Mouse (Mus musculus) forebrain, embryonic 11.5 days (tissue): Measurements from ENCODE around the gene Sct. TPM values are rescaled to one million over a fixed set of nuclear protein-coding genes. Genes with fewer than 3 reads are reported as not detected.
"Not testable (repeated sequence)": the region's sequence is repeated elsewhere in the genome, so short reads cannot be mapped to it uniquely, and the experiment has no call there.

Experiments
- ATAC-seq: fragments of 200-750 bp; cut with Nextera tagmentation; replicated peaks from 2 replicates; pipeline ENCODE4 v1.8.0; 2017; ENCODE audit warnings: moderate TSS enrichment; ENCODE audit not compliant: low FRiP score
- DNase-seq: peaks from one replicate; pipeline ENCODE4 v3.0.0-alpha.2; 2017; ENCODE audit warnings: low spot score
- H3K27ac ChIP-seq: fragments of 300-500 bp; sonication (generic); 2 replicates; pipeline ENCODE4 v1.5.1; 2014; ENCODE audit warnings: low read depth, low read length
- H3K27me3 ChIP-seq: fragments of 300-500 bp; sonication (generic); 2 replicates; pipeline ENCODE4 v1.6.1; 2014; ENCODE audit warnings: mild to moderate bottlenecking, low read length, mixed read lengths; ENCODE audit not compliant: control insufficient read depth, insufficient read depth
- H3K36me3 ChIP-seq: fragments of 300-500 bp; sonication (generic); 2 replicates; pipeline ENCODE4 v1.6.1; 2014; ENCODE audit warnings: mild to moderate bottlenecking, low read length, moderate library complexity, mixed read lengths; ENCODE audit not compliant: control insufficient read depth, insufficient read depth
- H3K4me1 ChIP-seq: fragments of 300-500 bp; sonication (generic); replicated peaks from 2 replicates; pipeline ENCODE4 v1.6.1; 2014; ENCODE audit warnings: low read length, mixed read lengths; ENCODE audit not compliant: control insufficient read depth, insufficient read depth
- H3K4me2 ChIP-seq: fragments of 300-500 bp; sonication (generic); 2 replicates; pipeline ENCODE4 v1.6.1; 2014; ENCODE audit warnings: low read depth, mild to moderate bottlenecking, low read length, moderate library complexity, mixed read lengths; ENCODE audit not compliant: severe bottlenecking
- H3K4me3 ChIP-seq: fragments of 300-500 bp; sonication (generic); 2 replicates; pipeline ENCODE4 v1.5.1; 2014; ENCODE audit warnings: low read depth, low read length
- H3K9ac ChIP-seq: fragments of 300-500 bp; sonication (generic); 2 replicates; pipeline ENCODE4 v1.6.1; 2014; ENCODE audit warnings: low read length
- H3K9me3 ChIP-seq: fragments of 300-500 bp; sonication (generic); 2 replicates; pipeline ENCODE4 v1.6.1; 2016; ENCODE audit warnings: low read length, mixed read lengths; ENCODE audit not compliant: control insufficient read depth
- WGBS: fragments of 180-500 bp; shearing (Covaris S2); extraction: QIAGEN DNeasy Blood & Tissue Kit; methylation state at CpG from one replicate; pipeline ENCODE4 v1.1.7; 2014; 5-methylcytosine and 5-hydroxymethylcytosine counted together
- polyA plus RNA-seq: library from polyadenylated mRNA; unstranded; fragments of >200 nt; fragmentation: Nextera tagmentation; extraction: Ambion mirVana; gene quantifications from 2 replicates; pipeline ENCODE4 v1.2.1, GENCODE M21; 2014

Gene Sct
- polyA plus RNA-seq, 1 experiment from 2014 or later: 2.5 TPM

DNA sequence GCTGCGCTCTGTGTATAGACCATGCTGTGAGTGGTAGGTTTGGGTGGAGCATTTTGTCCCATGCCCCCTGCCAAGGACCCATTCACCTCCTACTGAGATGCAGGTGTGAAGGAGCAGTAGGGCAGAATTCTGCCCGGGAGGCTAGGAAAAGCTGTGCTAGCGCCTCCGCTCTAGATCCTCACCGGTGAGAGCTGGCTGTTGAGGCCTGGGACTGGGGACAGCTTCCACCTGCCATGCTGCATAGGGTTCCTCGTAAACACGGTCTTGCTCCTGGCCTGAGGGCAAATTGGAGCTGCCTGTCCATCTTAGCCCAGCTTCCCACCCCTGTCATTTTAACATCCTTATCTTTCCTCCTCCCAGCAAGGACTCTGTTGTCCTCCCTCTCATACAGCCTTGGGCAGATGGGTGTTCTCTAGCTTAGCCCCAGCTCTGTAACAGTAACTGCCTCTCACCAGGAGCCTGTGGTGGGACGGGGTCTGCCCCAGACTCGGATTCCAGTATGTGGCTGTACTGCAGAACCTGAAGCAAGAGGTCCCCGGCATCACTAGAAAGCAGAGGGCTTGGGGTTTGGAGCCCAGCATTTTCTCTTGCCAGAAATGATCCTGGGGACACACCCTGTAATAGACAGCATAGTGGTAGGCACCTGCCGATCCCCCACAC is 14.8 kb downstream of the Sct start:
- H3K9ac ChIP-seq: no peak overlapping the region
- H3K36me3 ChIP-seq: peaks cover 10% of the 10 kb centered on the region; the same call in 1 of the 2 replicates
- no peaks in the 10 kb centered on the region for H3K9me3 ChIP-seq
- DNase-seq: no peak
- H3K27me3 ChIP-seq: no peaks in the 10 kb centered on the region
- H3K4me3 ChIP-seq: no peak overlapping the region
- WGBS: 79% methylated on average over 11 of the region's 11 CpGs
- no peak overlapping the region for H3K27ac ChIP-seq
- H3K4me2 ChIP-seq: no peak overlapping the region
- no peak for ATAC-seq
- peaks cover 5% of the 10 kb centered on the region; the same call in 1 of the 2 replicates for H3K4me1 ChIP-seq

DNA sequence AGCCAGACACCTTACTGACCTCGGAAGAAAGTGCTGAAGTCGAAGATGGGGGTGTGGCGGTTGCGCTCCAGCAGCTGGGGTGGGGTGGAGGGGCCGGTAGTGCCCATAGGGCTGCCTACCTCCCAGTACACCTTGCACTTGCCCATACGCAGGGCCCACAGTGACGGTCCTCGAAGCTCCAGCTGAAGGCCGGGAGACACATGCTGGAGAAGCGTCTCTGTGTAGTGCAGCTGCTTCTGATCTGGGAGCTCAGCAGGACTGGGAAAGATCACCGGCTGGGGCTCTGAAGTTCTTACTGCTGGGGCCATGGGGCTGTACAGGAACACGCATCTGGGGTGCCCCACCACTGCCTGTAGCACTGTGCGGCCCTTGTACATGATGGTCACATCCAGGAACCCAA is 15.3 kb downstream of the Sct start:
- Histone ChIP-seq H3K27me3 (no peaks in the 10 kb centered on the region), H3K36me3 (peaks cover 10% of the 10 kb centered on the region; the same call in 1 of the 2 replicates)

DNA sequence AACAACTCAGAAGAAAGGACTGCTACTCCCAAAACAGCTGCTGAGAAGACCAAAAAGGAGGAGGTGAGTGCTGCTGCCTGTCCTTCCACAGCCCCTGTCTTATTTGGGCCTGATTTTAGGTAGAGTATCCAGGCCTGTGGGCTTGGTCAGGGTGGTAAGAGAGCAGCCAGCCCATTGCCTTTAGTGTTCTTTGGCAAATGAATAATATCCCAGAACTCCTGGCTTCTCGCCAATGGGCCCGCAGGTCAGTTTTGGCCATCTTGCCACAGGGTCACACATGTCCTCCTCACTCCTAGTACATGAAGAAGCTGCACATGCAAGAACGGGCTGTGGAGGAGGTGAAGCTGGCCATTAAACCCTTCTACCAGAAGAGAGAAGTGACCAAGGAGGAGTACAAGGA is 17.5 kb downstream of the Sct start:
- 89% methylated on average over 3 of the region's 3 CpGs for WGBS
- ATAC-seq: no peak

More for the DNA sequence above, 15.3 kb downstream of the Sct start:
- H3K4me1 ChIP-seq: peaks cover 5% of the 10 kb centered on the region; the same call in 1 of the 2 replicates
- 93% methylated on average over 13 of the region's 13 CpGs for WGBS
- DNase-seq: no peak
- no peak overlapping the region for H3K4me2 ChIP-seq
- no peak overlapping the region for H3K4me3 ChIP-seq
- no peak overlapping the region for H3K27ac ChIP-seq
- H3K9ac ChIP-seq: no peak overlapping the region
- ATAC-seq: no peak
- H3K9me3 ChIP-seq: no peaks in the 10 kb centered on the region

DNA sequence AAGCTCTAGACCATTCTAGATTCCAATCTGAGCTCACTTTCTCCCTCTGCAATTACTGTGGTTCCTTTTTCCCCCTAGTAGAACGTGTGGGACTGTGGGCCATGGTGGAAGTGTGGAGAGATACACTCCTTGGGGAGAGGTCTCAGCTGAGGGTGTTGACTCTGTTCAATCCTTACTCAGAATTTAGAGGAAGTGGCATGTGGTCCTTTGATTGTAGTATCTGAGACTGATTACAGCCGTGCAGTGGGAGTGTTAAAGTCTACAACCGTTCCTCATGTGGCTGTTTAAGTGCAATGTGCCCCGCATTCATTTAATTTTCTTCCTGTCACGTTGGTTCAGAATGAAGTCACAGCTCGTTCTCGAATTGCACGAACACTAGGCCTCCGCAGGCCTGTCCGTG is 22.8 kb downstream of the Sct start:
- Histone ChIP-seq H3K4me1 (no peaks in the 10 kb centered on the region), H3K9me3 (no peaks in the 10 kb centered on the region), H3K27me3 (no peaks in the 10 kb centered on the region), H3K4me3 (no peak overlapping the region), H3K9ac (no peak overlapping the region), H3K4me2 (no peak overlapping the region), H3K36me3 (peaks cover 17% of the 10 kb centered on the region; the same call in 1 of the 2 replicates), H3K27ac (no peak overlapping the region)
- 93% methylated on average over 10 of the region's 10 CpGs for WGBS
- DNase-seq (no peak), ATAC-seq (no peak)

More for the DNA sequence above, 17.5 kb downstream of the Sct start:
- no peak for DNase-seq
- Histone ChIP-seq H3K9me3 (no peaks in the 10 kb centered on the region), H3K27ac (no peak overlapping the region), H3K4me1 (peaks cover 5% of the 10 kb centered on the region; the same call in 1 of the 2 replicates), H3K36me3 (peaks cover 18% of the 10 kb centered on the region; the same call in 1 of the 2 replicates), H3K4me3 (no peak overlapping the region), H3K4me2 (no peak overlapping the region), H3K9ac (no peak overlapping the region), H3K27me3 (no peaks in the 10 kb centered on the region)

DNA sequence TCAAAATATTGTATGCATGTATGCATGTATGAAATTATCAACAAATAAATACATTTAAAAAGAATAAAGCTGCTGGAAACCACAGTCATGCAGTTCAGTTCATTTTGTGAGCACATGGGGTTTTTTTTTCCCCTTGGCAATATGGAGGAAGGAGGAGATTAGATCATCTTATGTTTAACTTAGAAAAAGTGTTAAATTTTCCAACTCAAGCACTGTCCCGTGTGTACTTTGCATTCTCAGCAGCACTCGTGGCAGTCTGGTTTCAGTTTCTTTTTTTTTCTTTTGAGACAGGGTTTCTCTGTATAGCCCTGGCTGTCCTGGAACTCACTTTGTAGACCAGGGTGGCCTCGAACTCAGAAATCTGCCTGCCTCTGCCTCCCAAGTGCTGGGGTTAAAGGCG is 28.4 kb downstream of the Sct start:
- WGBS: 91% methylated on average over 4 of the region's 4 CpGs
- not testable (repeated sequence) for H3K4me1 ChIP-seq, H3K27me3 ChIP-seq, H3K4me3 ChIP-seq, ATAC-seq, H3K4me2 ChIP-seq, DNase-seq, H3K27ac ChIP-seq, H3K9ac ChIP-seq, H3K9me3 ChIP-seq
- peaks cover 21% of the 10 kb centered on the region for H3K36me3 ChIP-seq

DNA sequence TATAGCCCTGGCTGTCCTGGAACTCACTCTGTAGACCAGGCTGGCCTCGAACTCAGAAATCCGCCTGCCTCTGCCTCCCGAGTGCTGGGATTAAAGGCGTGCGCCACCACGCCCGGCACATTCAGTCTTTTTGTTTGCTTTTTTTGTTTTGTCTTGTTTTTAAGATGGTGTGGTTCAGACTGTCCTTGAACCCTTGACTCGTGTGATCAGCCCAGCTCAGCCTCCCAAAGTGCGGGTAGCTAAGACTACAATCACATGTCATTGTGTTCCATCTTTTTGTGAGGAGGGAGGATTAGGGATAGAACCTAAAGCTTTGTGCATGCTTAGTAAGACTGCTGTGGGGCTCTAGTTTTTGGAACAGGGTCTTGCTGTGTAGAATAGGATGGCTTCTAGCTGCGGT is 47.4 kb downstream of the Sct start:
- no peak overlapping the region for H3K9ac ChIP-seq
- no peak overlapping the region for H3K4me3 ChIP-seq
- no peak overlapping the region for H3K27ac ChIP-seq
- peaks cover 8% of the 10 kb centered on the region; the same call in 1 of the 2 replicates for H3K36me3 ChIP-seq
- H3K9me3 ChIP-seq: no peaks in the 10 kb centered on the region
- H3K4me1 ChIP-seq: peaks cover 7% of the 10 kb centered on the region
- no peaks in the 10 kb centered on the region for H3K27me3 ChIP-seq
- WGBS: 91% methylated on average over 8 of the region's 10 CpGs
- H3K4me2 ChIP-seq: no peak overlapping the region
- DNase-seq: no peak
- no peak for ATAC-seq

DNA sequence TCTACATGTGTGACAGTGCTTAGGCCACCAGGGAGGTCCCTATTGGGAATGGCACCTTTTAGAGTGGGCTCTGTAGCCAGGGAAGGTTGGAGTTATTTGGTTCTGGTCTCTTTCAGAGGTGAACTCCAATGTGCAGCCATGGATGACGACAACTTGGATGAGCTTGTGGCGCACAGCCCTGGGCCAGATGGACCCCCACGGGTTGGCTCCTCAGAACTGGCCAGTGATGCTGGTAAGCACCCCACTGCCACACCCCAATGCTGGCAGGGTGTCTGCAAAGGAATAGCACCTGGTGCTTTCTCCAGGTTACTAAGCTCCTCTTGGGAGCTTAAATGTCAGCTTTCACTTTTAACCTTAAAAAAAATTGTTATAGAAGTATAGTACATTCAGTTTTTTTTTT is 47.8 kb downstream of the Sct start:
- peaks cover 7% of the 10 kb centered on the region for H3K4me1 ChIP-seq
- no peak overlapping the region for H3K4me2 ChIP-seq
- 96% methylated on average over 3 of the region's 3 CpGs for WGBS
- ATAC-seq (no peak), DNase-seq (no peak)
- H3K27ac ChIP-seq: no peak overlapping the region
- H3K27me3 ChIP-seq: no peaks in the 10 kb centered on the region
- H3K9me3 ChIP-seq: no peaks in the 10 kb centered on the region
- H3K36me3 ChIP-seq: peaks cover 8% of the 10 kb centered on the region; the same call in 1 of the 2 replicates
- H3K4me3 ChIP-seq: no peak overlapping the region
- H3K9ac ChIP-seq: no peak overlapping the region

DNA sequence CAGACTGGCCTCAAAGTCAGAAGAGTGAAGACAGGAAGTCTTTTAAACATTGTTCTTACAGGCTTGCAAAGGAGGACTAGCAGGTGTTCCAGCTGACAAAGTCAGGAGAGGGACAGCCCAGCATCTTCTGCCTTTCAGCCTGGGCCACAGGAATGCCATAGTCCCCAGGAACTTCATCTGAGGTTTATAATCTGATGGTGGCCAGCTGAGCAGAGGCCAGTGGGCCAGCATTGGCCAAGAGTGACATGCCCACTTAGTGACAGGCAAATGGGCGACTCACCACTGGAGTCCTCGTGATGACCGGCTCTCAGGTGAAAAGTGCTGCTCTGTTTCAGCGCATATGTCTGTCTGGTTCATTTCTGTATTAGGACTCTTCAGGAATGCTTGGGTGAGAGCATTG is 48.4 kb downstream of the Sct start:
- Histone ChIP-seq H3K27ac (no peak overlapping the region), H3K4me1 (peaks cover 7% of the 10 kb centered on the region), H3K27me3 (no peaks in the 10 kb centered on the region), H3K36me3 (peaks cover 8% of the 10 kb centered on the region; the same call in 1 of the 2 replicates), H3K4me2 (no peak overlapping the region), H3K9me3 (no peaks in the 10 kb centered on the region), H3K9ac (no peak overlapping the region), H3K4me3 (no peak overlapping the region)
- ATAC-seq (no peak), DNase-seq (no peak)
- 91% methylated on average over 4 of the region's 4 CpGs for WGBS

DNA sequence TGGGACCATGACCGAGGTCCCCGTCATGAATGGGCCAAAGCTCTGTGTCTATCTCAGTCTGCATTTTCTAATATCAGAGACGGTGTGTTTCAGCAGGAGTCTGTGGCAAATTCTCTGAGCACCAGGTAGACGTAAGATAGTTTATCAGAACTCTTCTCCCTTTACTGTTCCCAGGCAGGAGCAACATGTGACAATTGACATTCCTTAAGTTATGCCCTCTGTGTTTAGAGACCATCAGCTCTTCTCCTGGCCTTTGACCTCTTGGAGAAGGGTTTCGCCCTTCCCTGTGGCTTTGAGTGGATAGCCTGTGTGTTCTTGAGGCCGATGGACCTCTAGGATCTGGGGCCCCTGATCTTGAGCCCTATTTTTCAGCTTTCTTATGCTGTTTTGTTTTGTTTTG is 49.2 kb downstream of the Sct start:
- DNase-seq (no peak), ATAC-seq (no peak)
- Histone ChIP-seq H3K4me1 (peaks cover 7% of the 10 kb centered on the region), H3K36me3 (peaks cover 8% of the 10 kb centered on the region; the same call in 1 of the 2 replicates), H3K27me3 (no peaks in the 10 kb centered on the region), H3K9me3 (no peaks in the 10 kb centered on the region), H3K27ac (no peak overlapping the region), H3K9ac (peak overlapping the region; percentile 97), H3K4me2 (peak overlapping the region; percentile 98), H3K4me3 (peak overlapping the region; percentile 99)
- WGBS: 63% methylated on average over 6 of the region's 6 CpGs
